Mouse (Mus musculus) brain, embryonic 14.5 days (tissue): ENCODE data around the gene Lctl. TPM values are rescaled to one million over a fixed set of nuclear protein-coding genes. Genes with fewer than 3 reads are reported as not detected.
"Not testable (repeated sequence)": the region's sequence is repeated elsewhere in the genome, so short reads cannot be mapped to it uniquely, and the experiment has no call there.

Source experiments
- DNase-seq: peaks from one replicate; pipeline ENCODE4 v3.0.0-alpha.2; 2011; ENCODE audit warnings: low read depth
- CTCF ChIP-seq: fragments of 200-500 bp; IDR thresholded peaks from 2 replicates; pipeline ENCODE4 v1.5.1; 2012; ENCODE audit warnings: inconsistent platforms, mild to moderate bottlenecking, moderate library complexity, borderline replicate concordance; ENCODE audit not compliant: insufficient read depth, insufficient read length; ENCODE audit errors: extremely low read depth
- POLR2A ChIP-seq: fragments of 200-500 bp; IDR thresholded peaks from 2 replicates; pipeline ENCODE4 v1.6.1; 2012; ENCODE audit warnings: mild to moderate bottlenecking, inconsistent platforms, borderline replicate concordance; ENCODE audit not compliant: poor library complexity, insufficient read depth, insufficient read length, severe bottlenecking; ENCODE audit errors: extremely low read depth
- polyA plus RNA-seq: library from polyadenylated mRNA; depleted of rRNA; stranded (reverse); fragments of >200 nt; gene quantifications from 2 replicates; pipeline ENCODE4 v1.2.3, GENCODE M21; 2012; rRNA removed

The Lctl gene
- polyA plus RNA-seq, 1 experiment: not detected

DNA sequence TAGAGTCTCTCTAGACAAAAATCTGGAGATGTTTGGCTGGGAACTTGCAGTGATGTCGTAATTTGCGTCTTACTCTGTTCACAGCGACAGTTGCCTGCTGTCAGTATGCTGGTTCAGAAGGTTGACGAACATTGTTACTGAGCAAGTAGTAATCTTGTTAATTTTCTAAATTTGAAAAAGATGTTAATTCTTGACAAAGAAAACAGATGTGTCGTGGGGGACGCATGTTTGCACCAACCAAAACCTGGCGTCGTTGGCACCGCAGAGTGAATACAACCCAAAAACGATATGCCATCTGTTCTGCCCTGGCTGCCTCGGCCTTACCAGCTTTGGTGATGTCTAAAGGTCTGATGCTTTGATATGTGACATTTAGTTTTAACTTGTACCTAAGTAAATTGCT, 58.4 kb downstream of the Lctl start:
- DNase-seq: peak; percentile 63
- TF ChIP-seq POLR2A (no peak), CTCF (no peak)

DNA sequence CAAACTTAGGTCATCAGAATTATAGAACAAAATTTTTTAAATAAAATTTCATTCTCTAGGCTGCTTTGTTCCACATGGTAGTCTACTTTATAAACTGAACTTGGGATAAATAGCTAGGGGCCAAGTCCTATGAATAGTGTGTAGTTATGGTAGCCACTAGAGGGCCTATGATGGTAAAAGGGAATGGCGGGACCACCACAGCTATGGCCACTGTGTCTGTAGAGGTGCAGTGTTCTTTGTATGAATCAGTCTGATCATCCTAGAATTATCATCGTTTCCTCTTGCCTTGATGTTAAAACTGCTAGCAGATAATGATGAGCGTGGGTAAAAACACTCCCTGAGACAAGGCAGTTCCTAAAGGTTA, 61.6 kb downstream of the Lctl start:
- TF ChIP-seq POLR2A (no peak), CTCF (peak; percentile 40; the same call in 1 of the 2 replicates)
- DNase-seq: peak; percentile 65

DNA sequence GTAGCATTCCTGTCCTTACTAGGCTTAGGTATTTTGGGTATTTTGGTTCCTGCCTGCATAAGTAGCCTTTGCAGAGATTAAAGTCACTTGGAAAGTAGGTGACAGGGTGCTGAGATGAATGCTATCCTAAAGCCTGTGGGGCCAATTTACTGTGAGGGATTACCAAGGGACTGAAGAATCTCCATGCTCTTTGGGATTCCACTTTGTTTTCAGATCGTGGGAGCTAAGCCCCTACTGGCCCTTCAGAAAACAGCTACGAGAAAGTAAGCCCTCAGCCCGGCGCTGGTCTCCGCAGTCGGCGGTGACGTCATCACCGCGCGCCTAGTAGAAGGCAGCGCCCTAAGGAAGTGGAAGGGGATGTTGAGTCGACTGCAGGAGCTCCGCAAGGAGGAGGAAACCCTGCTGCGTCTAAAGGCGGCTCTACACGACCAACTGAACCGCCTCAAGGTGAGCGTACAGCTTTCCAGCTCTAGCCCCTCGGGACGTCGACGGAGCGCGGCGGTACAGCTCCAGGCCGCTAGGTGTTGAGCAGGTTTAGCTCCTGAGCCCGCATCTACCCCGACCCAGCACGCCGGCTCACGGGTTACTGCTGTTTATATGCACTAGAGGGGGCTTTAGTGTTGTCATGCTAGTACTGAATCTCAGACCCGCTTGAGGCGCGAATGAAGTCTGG, 62.2 kb downstream of the Lctl start, which contains the start of gene Snapc5:
TSS of gene Snapc5 (plus strand) at position 301 of the 673 bp plus-strand sequence.
- DNase-seq: peak; percentile 98
- TF ChIP-seq POLR2A (peak; percentile 44; the same call in 1 of the 2 replicates), CTCF (peak; percentile 61)

DNA sequence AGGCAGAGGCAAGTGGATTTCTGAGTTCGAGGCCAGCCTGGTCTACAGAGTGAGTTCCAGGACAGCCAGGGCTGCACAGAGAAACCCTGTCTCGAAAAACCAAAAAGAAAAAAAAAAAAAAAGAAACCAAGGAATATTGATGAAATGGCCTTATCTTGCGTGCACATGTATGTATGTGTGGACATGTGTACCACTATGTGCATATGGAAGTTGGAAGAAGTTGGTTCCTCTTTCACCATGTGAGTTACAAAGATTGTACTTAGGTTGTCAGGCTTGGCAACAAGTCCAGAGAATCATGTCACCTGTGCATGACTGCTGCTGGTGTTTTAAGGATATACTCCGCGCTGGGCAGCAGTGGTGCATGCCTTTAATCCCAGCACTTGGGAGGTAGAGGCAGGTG, 66.3 kb downstream of the Lctl start:
- DNase-seq: not testable (repeated sequence)

DNA sequence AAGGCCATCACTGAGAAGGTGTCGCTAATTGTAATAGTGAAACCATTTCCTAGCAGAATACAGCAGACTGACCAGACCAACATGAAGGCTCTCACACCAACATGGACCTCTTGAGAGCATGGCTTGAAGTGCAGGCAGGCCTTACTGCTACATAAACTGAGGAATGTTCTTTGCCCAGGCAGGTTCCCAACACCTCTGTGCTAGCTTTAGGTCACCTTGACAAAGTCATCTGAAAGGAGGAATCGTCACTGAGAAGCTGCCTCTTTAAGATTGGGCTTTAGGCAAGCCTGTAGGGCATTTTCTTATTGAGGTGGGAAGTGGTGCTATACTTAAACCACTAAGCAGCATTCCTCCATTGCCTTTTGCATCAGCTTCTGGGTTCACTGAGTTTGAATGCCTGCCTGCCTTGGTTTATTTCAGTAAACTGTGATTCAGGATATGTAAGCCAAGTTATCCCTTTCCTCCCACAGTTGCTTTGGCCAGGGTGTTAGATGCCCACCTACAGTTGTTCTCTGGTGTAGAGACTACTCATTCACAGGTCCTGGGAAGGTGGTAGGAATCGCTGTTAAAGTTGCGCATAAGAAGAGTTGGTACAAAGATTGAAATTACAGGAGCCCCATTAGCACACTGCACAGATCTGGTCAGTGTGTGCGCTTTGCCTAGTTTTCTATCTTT, 67.4 kb downstream of the Lctl start:
- DNase-seq: no peak
- no peak for TF ChIP-seq POLR2A

Other genes starting within 250 kb of the Lctl start
- 4.9 and 6.1 TPM in 2 replicates for gene Smad6, start 95.1 kb upstream of the Lctl start, polyA plus RNA-seq
- gene Zwilch, start 56.0 kb downstream of the Lctl start, polyA plus RNA-seq: 12.8 and 20.1 TPM in 2 replicates
- 714 and 763 TPM in 2 replicates for gene Rpl4, start 56.2 kb downstream of the Lctl start, polyA plus RNA-seq
- 14.5 and 16.9 TPM in 2 replicates for gene Snapc5, start 62.1 kb downstream of the Lctl start, polyA plus RNA-seq
- 0.20 and 0.79 TPM in 2 replicates for gene Uchl4, start 118.1 kb downstream of the Lctl start, polyA plus RNA-seq
- 29.7 and 33.7 TPM in 2 replicates for gene Map2k1, start 136.5 kb downstream of the Lctl start, polyA plus RNA-seq
- 56.8 and 67.4 TPM in 2 replicates for gene Tipin, start 164.4 kb downstream of the Lctl start, polyA plus RNA-seq
- gene Dis3l, start 224.1 kb downstream of the Lctl start, polyA plus RNA-seq: 17.9 and 20.4 TPM in 2 replicates